Mouse (Mus musculus) gastrocnemius, postnatal 36 days (tissue): Measurements from ENCODE around the gene Slc9a3r1. TPM values are rescaled to one million over a fixed set of nuclear protein-coding genes. Genes with fewer than 3 reads are reported as not detected.

ENCODE experiments used
- DNase-seq, 2 experiments: peaks; one replicate each; pipeline ENCODE4 v3.0.0; 2022
- intact Hi-C: fragments of 180-260 bp; cut with DNase I; formaldehyde crosslinking; loops from one replicate; pipeline ENCODE4 v1.15.1; 2025
- total RNA-seq, 2 experiments: library from RNA; stranded (reverse); gene quantifications; 2 replicates each; pipeline ENCODE4 v1.2.3; 2021

Gene Slc9a3r1
- total RNA-seq, 2 experiments from 2014 or later: 2.3 to 3.1 TPM

DNA sequence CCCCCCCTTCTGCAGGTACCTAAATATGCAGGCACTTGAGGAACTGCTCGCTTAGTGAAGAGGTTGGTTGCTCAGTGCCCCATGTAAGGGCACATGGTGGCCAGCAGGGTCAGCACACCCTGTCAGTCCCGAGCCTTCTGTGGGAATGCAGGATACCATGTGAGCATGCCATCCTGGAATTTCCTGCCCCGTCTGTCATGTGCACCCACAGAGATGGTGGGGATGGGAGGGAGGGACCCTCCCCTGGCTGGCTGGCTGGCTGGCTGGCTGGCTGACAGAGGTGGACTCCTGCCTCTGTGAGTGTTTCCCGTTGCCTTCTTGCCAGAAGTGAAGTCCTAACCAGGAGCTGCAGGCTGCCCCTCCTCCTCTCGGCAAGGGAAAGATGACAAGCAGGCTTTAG, 59.4 kb downstream of the Slc9a3r1 start:
- intact Hi-C loops: no loop called here
- no peak for DNase-seq

DNA sequence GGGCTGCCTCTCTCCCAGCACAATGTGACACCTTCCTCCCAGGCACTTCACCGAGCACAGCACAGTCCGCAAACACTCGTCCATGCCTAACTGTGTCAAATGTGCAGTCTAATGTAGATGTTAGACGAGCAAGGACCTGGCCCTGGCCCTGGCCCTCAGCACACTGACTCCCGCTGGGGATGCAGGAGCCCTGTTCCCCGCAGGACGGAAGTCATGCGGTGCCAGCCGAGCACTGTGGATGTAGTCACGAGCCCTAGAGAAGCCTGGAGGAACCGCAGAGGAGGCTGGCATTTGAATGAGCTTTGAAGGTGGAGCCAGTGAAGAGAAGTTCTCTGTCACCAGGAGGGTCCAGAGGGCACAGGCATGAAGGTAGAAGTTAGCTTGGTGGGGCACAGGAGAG, 60.3 kb downstream of the Slc9a3r1 start:
- intact Hi-C loops: no loop called here
- no peak for DNase-seq

GRCm38 (mm10) chr11:115223877-115224276, 60.7 kb downstream of the Slc9a3r1 start:
- no peak for DNase-seq
- intact Hi-C loops: no loop called here

- no peak for DNase-seq
- intact Hi-C loops: no loop called here
These were observed 61.7 kb downstream of the Slc9a3r1 start for GRCm38 (mm10) chr11:115224889-115225288.

DNA sequence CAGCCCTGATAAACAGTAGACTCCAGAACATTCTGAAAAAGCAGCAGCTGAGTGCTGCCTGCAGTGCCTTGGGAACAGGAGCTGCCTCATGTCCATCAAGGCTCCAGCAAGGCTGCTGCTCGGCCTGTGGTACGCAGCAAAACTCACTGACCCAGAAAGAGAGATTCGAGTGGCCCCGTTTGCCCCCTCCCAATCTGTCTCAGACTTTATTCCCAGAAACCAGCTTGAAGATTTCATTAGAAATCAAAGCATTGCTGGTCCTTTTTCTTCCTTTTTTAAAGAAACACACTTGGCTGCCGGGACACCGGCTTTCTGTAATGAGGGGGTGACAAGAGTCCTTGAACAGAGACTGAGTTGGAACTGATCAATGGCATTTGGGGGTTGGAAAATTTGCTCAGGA, 62.2 kb downstream of the Slc9a3r1 start:
- intact Hi-C loops: no loop called here
- no peak for DNase-seq

- intact Hi-C loops: no loop called here
These were observed 63.8 kb downstream of the Slc9a3r1 start for GRCm38 (mm10) chr11:115226811-115227491.

DNA sequence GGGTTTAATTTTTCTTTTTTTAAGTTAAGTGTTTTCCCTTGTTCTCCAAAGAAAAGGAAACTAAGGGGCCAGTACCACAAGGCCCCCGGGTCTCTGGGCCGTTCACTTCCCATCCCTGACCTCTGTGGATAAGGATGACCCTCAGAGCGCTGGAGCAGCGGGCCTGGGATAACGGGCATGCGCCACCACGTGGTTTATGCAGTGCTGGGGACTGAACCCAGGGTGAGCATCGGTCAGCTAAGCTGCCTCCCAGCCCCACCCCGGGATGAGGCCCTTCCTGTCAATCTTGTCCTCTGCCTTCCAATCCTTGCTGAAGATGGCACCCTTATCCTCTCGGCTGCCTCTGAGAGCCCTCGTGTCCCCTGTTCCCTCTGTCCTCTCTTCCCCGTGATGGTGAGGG, 64.5 kb downstream of the Slc9a3r1 start:
- intact Hi-C loops: no loop called here
- no peak for DNase-seq

More at GRCm38 (mm10) chr11:115226811-115227491, 63.8 kb downstream of the Slc9a3r1 start:
- no peak for DNase-seq

- DNase-seq: no peak
- intact Hi-C loops: no loop called here
These were observed 65.3 kb downstream of the Slc9a3r1 start for GRCm38 (mm10) chr11:115228430-115228829.

GRCm38 (mm10) chr11:115229021-115229930, 66.1 kb downstream of the Slc9a3r1 start:
- intact Hi-C loops: no loop called here
- no peak for DNase-seq

Other genes starting within 250 kb of the Slc9a3r1 start
- under 1 TPM; 0.33 to 0.37 TPM for gene Cd300lb, start 229.0 kb upstream of the Slc9a3r1 start, total RNA-seq
- gene Cd300c, start 194.2 kb upstream of the Slc9a3r1 start, total RNA-seq: not detected
- under 1 TPM; 0.15 to 0.18 TPM for gene Cd300ld, start 173.4 kb upstream of the Slc9a3r1 start, total RNA-seq
- gene Cd300c2, start 161.5 kb upstream of the Slc9a3r1 start, total RNA-seq: under 1 TPM in 1 of 2 experiments, not detected in 1; 0.94 TPM
- not detected for gene Cd300ld2, start 147.1 kb upstream of the Slc9a3r1 start, total RNA-seq
- gene Cd300ld4, start 136.3 kb upstream of the Slc9a3r1 start, total RNA-seq: under 1 TPM in 1 of 2 experiments, not detected in 1; 0.35 TPM
- gene Cd300ld5, start 125.6 kb upstream of the Slc9a3r1 start, total RNA-seq: 1 to 10 TPM in 1 of 2 experiments, not detected in 1; 2.4 TPM
- gene Cd300ld3, start 114.9 kb upstream of the Slc9a3r1 start, total RNA-seq: 1 to 10 TPM; 1.2 to 2.7 TPM
- gene Cd300e, start 101.2 kb upstream of the Slc9a3r1 start, total RNA-seq: not detected
- gene Rab37, start 71.9 kb upstream of the Slc9a3r1 start, total RNA-seq: under 1 TPM; 0.10 to 0.43 TPM
- gene Cd300lf, start 29.3 kb upstream of the Slc9a3r1 start, total RNA-seq: not detected
- 1 to 10 TPM; 4.5 to 6.0 TPM for gene Tmem104, start 24.1 kb downstream of the Slc9a3r1 start, total RNA-seq
- 10 to 100 TPM; 10.6 to 12.9 TPM for gene Nat9, start 24.5 kb downstream of the Slc9a3r1 start, total RNA-seq
- not detected for gene Grin2c, start 103.9 kb downstream of the Slc9a3r1 start, total RNA-seq
- 1 to 10 TPM; 3.6 to 4.4 TPM for gene Fdxr, start 113.7 kb downstream of the Slc9a3r1 start, total RNA-seq
- gene Fads6, start 134.3 kb downstream of the Slc9a3r1 start, total RNA-seq: 1 to 10 TPM; 2.4 to 3.5 TPM
- not detected for gene Otop2, start 143.8 kb downstream of the Slc9a3r1 start, total RNA-seq
- 1 to 10 TPM in 1 of 2 experiments, under 1 TPM in 1; 0.72 to 1.3 TPM for gene Ush1g, start 158.7 kb downstream of the Slc9a3r1 start, total RNA-seq
- gene Otop3, start 171.4 kb downstream of the Slc9a3r1 start, total RNA-seq: not detected
- gene Hid1, start 204.4 kb downstream of the Slc9a3r1 start, total RNA-seq: 1 to 10 TPM; 2.0 TPM
- 1 to 10 TPM; 2.1 to 2.6 TPM for gene Cdr2l, start 218.6 kb downstream of the Slc9a3r1 start, total RNA-seq
- gene Mrpl58, start 240.4 kb downstream of the Slc9a3r1 start, total RNA-seq: 10 to 100 TPM; 86.7 to 98.5 TPM